Mouse (Mus musculus) megakaryocyte, embryonic 14.5 days (primary cell): ENCODE results near the gene Dclk1.

Experiments
- FLI1 ChIP-seq: IDR thresholded peaks from 2 replicates; pipeline ENCODE4 v1.6.1; 2012; ENCODE audit warnings: low read length, inconsistent platforms, mixed read lengths
- GATA1 ChIP-seq: IDR thresholded peaks from 3 replicates; pipeline ENCODE4 v1.6.1; 2012; ENCODE audit warnings: mixed read lengths, low read length, inconsistent platforms, borderline replicate concordance

GRCm38 (mm10) chr3:55277829-55278228 lies 35.7 kb downstream of the Dclk1 start:
- TF ChIP-seq GATA1 (no peak), FLI1 (no peak)
